Mouse (Mus musculus) lung, embryonic 16.5 days (tissue): Measurements from ENCODE around the gene Mast4. TPM values are rescaled to one million over a fixed set of nuclear protein-coding genes. Genes with fewer than 3 reads are reported as not detected.
A peak's percentile ranks its signal among the peaks of the same experiment; 100 is the strongest.

Source experiments
- ATAC-seq: fragments of 200-750 bp; cut with Nextera tagmentation; 2 replicates; pipeline ENCODE4 v1.8.0; 2017; ENCODE audit warnings: low read depth, mild to moderate bottlenecking, moderate library complexity
- H3K27ac ChIP-seq: fragments of 300-500 bp; sonication (generic); 2 replicates; pipeline ENCODE4 v1.5.1; 2014; ENCODE audit warnings: mild to moderate bottlenecking, control low read depth, low read length
- H3K27me3 ChIP-seq: fragments of 300-500 bp; sonication (generic); 2 replicates; pipeline ENCODE4 v1.6.1; 2014; ENCODE audit warnings: low read depth, low read length, mixed read lengths; ENCODE audit not compliant: control insufficient read depth, insufficient read depth
- H3K36me3 ChIP-seq: fragments of 300-500 bp; sonication (generic); 2 replicates; pipeline ENCODE4 v1.6.1; 2014; ENCODE audit warnings: low read length; ENCODE audit not compliant: control insufficient read depth, insufficient read depth
- H3K4me1 ChIP-seq: fragments of 300-500 bp; sonication (generic); replicated peaks from 2 replicates; pipeline ENCODE4 v1.6.1; 2014; ENCODE audit warnings: low read length, mixed read lengths; ENCODE audit not compliant: control insufficient read depth, insufficient read depth
- H3K4me2 ChIP-seq: fragments of 300-500 bp; sonication (generic); 2 replicates; pipeline ENCODE4 v1.6.1; 2014; ENCODE audit warnings: low read depth, low read length, control low read depth
- H3K4me3 ChIP-seq: fragments of 300-500 bp; sonication (generic); 2 replicates; pipeline ENCODE4 v1.5.1; 2014; ENCODE audit warnings: mild to moderate bottlenecking, low read length, control low read depth
- H3K9ac ChIP-seq: fragments of 300-500 bp; sonication (generic); 2 replicates; pipeline ENCODE4 v1.6.1; 2014; ENCODE audit warnings: low read length, control low read depth
- H3K9me3 ChIP-seq: fragments of 300-500 bp; sonication (generic); 2 replicates; pipeline ENCODE4 v1.6.1; 2016; ENCODE audit warnings: low read length; ENCODE audit not compliant: control insufficient read depth
- WGBS: fragments of 180-500 bp; shearing (Covaris S2); extraction: QIAGEN DNeasy Blood & Tissue Kit; methylation state at CpG from one replicate; pipeline ENCODE4 v1.1.7; 2014; 5-methylcytosine and 5-hydroxymethylcytosine counted together
- polyA plus RNA-seq: library from polyadenylated mRNA; unstranded; fragments of >200 nt; fragmentation: Nextera tagmentation; extraction: Ambion mirVana; gene quantifications from 2 replicates; pipeline ENCODE4 v1.2.1, GENCODE M21; 2015

The Mast4 gene
- polyA plus RNA-seq, 1 experiment from 2014 or later = 30.2 TPM

DNA sequence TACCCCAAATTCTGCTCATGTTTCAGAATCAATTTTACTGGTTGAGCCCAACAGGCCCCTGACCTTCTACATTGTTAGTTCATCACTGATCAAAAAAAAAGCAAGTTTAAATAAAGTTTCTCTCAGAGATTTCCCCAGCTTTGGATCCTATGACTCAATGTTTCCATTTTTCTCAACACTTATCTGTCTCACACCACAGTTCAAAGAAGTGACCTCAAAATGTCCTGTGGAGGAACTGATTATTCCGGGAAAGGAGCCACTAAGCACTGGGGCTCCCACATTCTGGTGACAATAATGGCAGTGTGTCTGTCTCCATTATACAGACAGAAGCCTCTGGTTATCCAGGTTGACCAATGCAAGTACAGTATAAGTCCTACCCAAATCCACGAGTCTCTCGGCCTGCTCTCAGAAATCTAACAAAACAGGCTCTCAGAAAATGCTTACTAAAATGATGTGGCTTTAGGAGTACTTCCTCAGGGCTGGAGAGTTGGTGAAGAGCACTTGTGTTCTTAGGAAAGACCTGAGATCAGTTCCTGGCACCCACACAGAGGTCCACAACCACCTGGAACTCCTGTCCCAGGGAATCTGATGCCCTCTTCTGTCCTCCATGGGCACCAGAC lies 319.1 kb downstream of the Mast4 start:
- Histone ChIP-seq H3K4me3 (no peak overlapping the region), H3K9me3 (no peaks in the 10 kb centered on the region), H3K27me3 (no peaks in the 10 kb centered on the region), H3K9ac (no peak overlapping the region), H3K4me2 (no peak overlapping the region), H3K36me3 (no peaks in the 10 kb centered on the region), H3K27ac (no peak overlapping the region), H3K4me1 (peaks cover 8% of the 10 kb centered on the region)
- WGBS = 60% methylated on average over 3 of the region's 3 CpGs
- peak; percentile 15; the same call in 1 of the 2 replicates for ATAC-seq

DNA sequence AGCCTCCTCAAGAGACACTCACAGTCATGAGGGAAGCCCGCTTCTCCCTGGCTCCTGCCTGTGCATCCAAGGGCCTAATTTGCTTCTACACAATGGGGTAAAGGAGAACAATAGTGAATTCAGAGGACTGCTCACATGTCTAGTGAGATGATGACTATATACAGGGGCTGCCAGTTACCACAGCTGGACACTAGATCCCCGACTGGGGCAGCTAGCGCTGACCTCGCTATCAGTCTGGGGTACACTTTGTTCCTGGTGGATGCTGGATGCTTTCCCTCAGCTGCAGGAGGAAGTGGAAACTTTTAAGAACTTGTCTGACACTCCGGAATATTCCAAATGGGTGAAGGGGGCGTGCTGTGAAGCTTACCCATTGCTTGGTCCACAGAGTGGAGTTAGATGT lies 319.7 kb downstream of the Mast4 start:
- Histone ChIP-seq H3K27me3 (no peaks in the 10 kb centered on the region), H3K4me2 (no peak overlapping the region), H3K4me1 (peaks cover 8% of the 10 kb centered on the region), H3K4me3 (no peak overlapping the region), H3K9ac (no peak overlapping the region), H3K36me3 (no peaks in the 10 kb centered on the region), H3K27ac (no peak overlapping the region), H3K9me3 (no peaks in the 10 kb centered on the region)
- peak; percentile 47; the same call in 1 of the 2 replicates for ATAC-seq
- 73% methylated on average over 6 of the region's 6 CpGs for WGBS

GRCm38 (mm10) chr13:103014222-103014621 lies 320.1 kb downstream of the Mast4 start:
- H3K4me3 ChIP-seq = no peak overlapping the region
- no peaks in the 10 kb centered on the region for H3K27me3 ChIP-seq
- no peak overlapping the region for H3K27ac ChIP-seq
- H3K36me3 ChIP-seq = no peaks in the 10 kb centered on the region
- WGBS = 80% methylated on average over 1 of the region's 1 CpGs
- H3K9me3 ChIP-seq = no peaks in the 10 kb centered on the region
- peaks cover 8% of the 10 kb centered on the region for H3K4me1 ChIP-seq
- no peak for ATAC-seq
- H3K9ac ChIP-seq = no peak overlapping the region
- no peak overlapping the region for H3K4me2 ChIP-seq

DNA sequence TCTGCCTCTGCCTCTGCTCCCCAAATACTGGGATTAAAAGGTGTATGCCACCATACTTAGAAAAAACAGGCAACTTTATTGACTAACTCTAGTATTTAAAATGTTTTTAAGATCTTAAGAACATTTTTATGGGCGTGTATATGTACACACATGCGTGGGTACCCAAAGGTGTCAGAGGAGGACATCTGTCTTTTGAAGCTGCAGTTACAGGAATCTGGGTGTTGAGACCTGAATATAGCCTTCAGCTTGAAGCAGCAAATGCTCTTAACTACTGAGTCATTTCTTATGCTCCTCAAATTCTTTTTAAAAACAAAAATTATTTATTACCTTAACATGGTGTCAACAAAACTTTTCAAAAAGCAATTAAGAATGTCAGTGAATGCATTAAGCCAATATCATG lies 329.1 kb downstream of the Mast4 start:
- Histone ChIP-seq H3K27me3 (no peaks in the 10 kb centered on the region), H3K4me3 (no peak overlapping the region), H3K36me3 (no peaks in the 10 kb centered on the region), H3K4me1 (no peaks in the 10 kb centered on the region; the same call in 1 of the 2 replicates), H3K9ac (no peak overlapping the region), H3K27ac (no peak overlapping the region), H3K9me3 (no peaks in the 10 kb centered on the region), H3K4me2 (no peak overlapping the region)
- no peak for ATAC-seq
- 77% methylated on average over 2 of the region's 2 CpGs for WGBS

- no peak overlapping the region for H3K9ac ChIP-seq
- H3K4me1 ChIP-seq = no peaks in the 10 kb centered on the region; the same call in 1 of the 2 replicates
- H3K36me3 ChIP-seq = no peaks in the 10 kb centered on the region
- no peak overlapping the region for H3K4me2 ChIP-seq
- H3K9me3 ChIP-seq = no peaks in the 10 kb centered on the region
- no peak for ATAC-seq
- no peak overlapping the region for H3K4me3 ChIP-seq
- WGBS = 85% methylated on average over 1 of the region's 1 CpGs
- H3K27me3 ChIP-seq = no peaks in the 10 kb centered on the region
- H3K27ac ChIP-seq = no peak overlapping the region
Observed at GRCm38 (mm10) chr13:103001831-103002230, 332.5 kb downstream of the Mast4 start.

GRCm38 (mm10) chr13:103000891-103001290 lies 333.4 kb downstream of the Mast4 start:
- H3K4me3 ChIP-seq = no peak overlapping the region
- H3K36me3 ChIP-seq = no peaks in the 10 kb centered on the region
- 53% methylated on average over 7 of the region's 7 CpGs for WGBS
- H3K9ac ChIP-seq = no peak overlapping the region
- H3K4me1 ChIP-seq = no peaks in the 10 kb centered on the region; the same call in 1 of the 2 replicates
- H3K27me3 ChIP-seq = no peaks in the 10 kb centered on the region
- no peak overlapping the region for H3K27ac ChIP-seq
- no peak for ATAC-seq
- H3K9me3 ChIP-seq = no peaks in the 10 kb centered on the region
- H3K4me2 ChIP-seq = no peak overlapping the region

GRCm38 (mm10) chr13:102994098-102994497 lies 340.2 kb downstream of the Mast4 start:
- no peak overlapping the region for H3K27ac ChIP-seq
- ATAC-seq = no peak
- H3K4me1 ChIP-seq = no peaks in the 10 kb centered on the region
- H3K9me3 ChIP-seq = no peaks in the 10 kb centered on the region
- no peak overlapping the region for H3K4me2 ChIP-seq
- no peaks in the 10 kb centered on the region for H3K27me3 ChIP-seq
- no peak overlapping the region for H3K9ac ChIP-seq
- H3K4me3 ChIP-seq = no peak overlapping the region
- H3K36me3 ChIP-seq = no peaks in the 10 kb centered on the region
- 82% methylated on average over 11 of the region's 11 CpGs for WGBS

DNA sequence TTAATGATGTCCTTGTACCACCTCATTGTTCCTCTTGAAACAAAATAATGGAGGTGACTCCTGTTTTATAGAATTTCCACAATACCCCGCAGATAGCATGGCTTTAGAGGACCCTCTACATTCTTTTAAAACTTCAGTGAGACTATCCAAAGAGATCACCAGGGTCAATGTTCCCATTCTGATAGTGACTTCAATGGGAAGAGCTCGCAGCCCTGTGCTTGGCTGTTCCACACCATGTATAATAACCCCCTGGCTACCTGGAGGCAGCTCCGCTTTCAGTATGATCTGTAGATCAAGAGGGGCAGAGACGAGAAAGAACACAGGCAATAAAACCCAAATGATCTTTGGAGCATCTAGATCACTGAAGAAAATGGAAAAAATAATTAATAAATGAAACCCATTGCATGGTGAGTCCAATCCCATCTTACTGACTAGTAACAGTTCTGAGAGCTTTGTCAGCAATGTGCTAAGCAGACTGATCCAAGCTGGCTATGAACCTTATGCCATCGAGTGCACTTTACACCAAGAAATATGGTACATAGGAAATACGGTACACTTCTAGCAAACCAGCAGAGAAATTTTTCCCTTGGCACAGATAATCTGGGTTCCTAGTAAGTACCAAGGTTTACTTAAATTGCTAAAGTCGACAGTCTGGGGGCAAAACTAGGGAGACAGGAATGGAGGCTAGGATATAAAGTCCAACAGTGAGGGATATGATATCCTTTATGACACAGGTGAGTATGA lies 341.4 kb downstream of the Mast4 start:
- no peaks in the 10 kb centered on the region for H3K27me3 ChIP-seq
- no peaks in the 10 kb centered on the region for H3K36me3 ChIP-seq
- no peak overlapping the region for H3K4me2 ChIP-seq
- 84% methylated on average over 7 of the region's 7 CpGs for WGBS
- ATAC-seq = no peak
- H3K4me1 ChIP-seq = no peaks in the 10 kb centered on the region
- H3K9me3 ChIP-seq = no peaks in the 10 kb centered on the region
- no peak overlapping the region for H3K27ac ChIP-seq
- H3K9ac ChIP-seq = no peak overlapping the region
- H3K4me3 ChIP-seq = no peak overlapping the region

DNA sequence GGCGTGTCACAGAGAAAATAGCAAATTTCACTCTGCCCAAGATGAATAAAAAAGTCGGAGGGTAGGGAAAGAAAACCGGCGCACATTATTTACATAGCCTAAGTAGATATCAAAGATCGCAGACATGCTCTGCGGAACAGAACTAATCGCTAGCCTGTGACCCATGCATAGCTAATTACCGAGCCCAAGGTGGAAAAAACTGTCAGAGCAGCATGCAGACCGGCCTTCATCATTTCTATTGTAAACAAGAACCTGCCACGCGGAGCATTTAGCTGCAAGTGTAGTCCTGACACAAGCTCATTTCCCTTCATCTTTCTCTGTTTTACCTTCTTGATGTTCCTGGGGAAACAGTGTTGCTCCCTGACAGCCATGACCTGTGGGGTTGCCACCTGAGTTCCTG lies 342.4 kb downstream of the Mast4 start:
- Histone ChIP-seq H3K4me2 (no peak overlapping the region), H3K27ac (no peak overlapping the region), H3K9me3 (no peaks in the 10 kb centered on the region), H3K27me3 (no peaks in the 10 kb centered on the region), H3K36me3 (no peaks in the 10 kb centered on the region), H3K9ac (no peak overlapping the region), H3K4me3 (no peak overlapping the region), H3K4me1 (no peaks in the 10 kb centered on the region)
- ATAC-seq = no peak
- 54% methylated on average over 11 of the region's 11 CpGs for WGBS
